Mouse (Mus musculus) splenic B cell, adult 2 months (primary cell): ENCODE data around the gene Gm826.

ENCODE experiments used
- DNase-seq: peaks from one replicate; pipeline ENCODE4 v3.0.0-alpha.2; 2011; ENCODE audit warnings: low read depth, low spot score
- H3K27me3 ChIP-seq: 2 replicates; pipeline ENCODE4 v1.6.1; 2012; ENCODE audit warnings: mild to moderate bottlenecking, low read length, moderate library complexity, mixed read lengths; ENCODE audit not compliant: control insufficient read depth, poor library complexity, insufficient read depth, severe bottlenecking
- H3K36me3 ChIP-seq: 2 replicates; pipeline ENCODE4 v1.6.1; 2012; ENCODE audit warnings: mild to moderate bottlenecking, low read length, moderate library complexity, mixed read lengths; ENCODE audit not compliant: control insufficient read depth, poor library complexity, insufficient read depth, severe bottlenecking

The Gm826 gene

GRCm38 (mm10) chr2:160361442-160362121 is 27.6 kb upstream of the Gm826 start:
- Histone ChIP-seq H3K36me3 (no peaks in the 10 kb centered on the region), H3K27me3 (0 out of 2 replicates have a peak, but pooled peaks cover 2% of the 10 kb centered on the region)
- DNase-seq, result no peak

GRCm38 (mm10) chr2:160360234-160360874 is 26.4 kb upstream of the Gm826 start:
- Histone ChIP-seq H3K27me3 (0 out of 2 replicates have a peak, but pooled peaks cover 2% of the 10 kb centered on the region), H3K36me3 (no peaks in the 10 kb centered on the region)
- DNase-seq, result no peak

- no peak for DNase-seq
- Histone ChIP-seq H3K27me3 (0 out of 2 replicates have a peak, but pooled peaks cover 2% of the 10 kb centered on the region), H3K36me3 (no peaks in the 10 kb centered on the region)
Observed at GRCm38 (mm10) chr2:160358896-160359295, 24.9 kb upstream of the Gm826 start.

- DNase-seq, result no peak
- no peaks in the 10 kb centered on the region for H3K36me3 ChIP-seq
- 0 out of 2 replicates have a peak, but pooled peaks cover 2% of the 10 kb centered on the region for H3K27me3 ChIP-seq
Observed at GRCm38 (mm10) chr2:160357442-160357841, 23.5 kb upstream of the Gm826 start.

- Histone ChIP-seq H3K36me3 (no peaks in the 10 kb centered on the region), H3K27me3 (0 out of 2 replicates have a peak, but pooled peaks cover 2% of the 10 kb centered on the region)
- no peak for DNase-seq
Observed at GRCm38 (mm10) chr2:160356132-160356531, 22.2 kb upstream of the Gm826 start.

- no peak for DNase-seq
- no peaks in the 10 kb centered on the region for H3K27me3 ChIP-seq
- no peaks in the 10 kb centered on the region for H3K36me3 ChIP-seq
Observed at GRCm38 (mm10) chr2:160354319-160354718, 20.4 kb upstream of the Gm826 start.

- no peaks in the 10 kb centered on the region for H3K36me3 ChIP-seq
- no peaks in the 10 kb centered on the region for H3K27me3 ChIP-seq
- no peak for DNase-seq
Observed at GRCm38 (mm10) chr2:160353581-160353980, 19.6 kb upstream of the Gm826 start.

- no peak for DNase-seq
- H3K36me3 ChIP-seq, result no peaks in the 10 kb centered on the region
- no peaks in the 10 kb centered on the region for H3K27me3 ChIP-seq
Observed at GRCm38 (mm10) chr2:160351038-160351574, 17.1 kb upstream of the Gm826 start.

- no peaks in the 10 kb centered on the region for H3K27me3 ChIP-seq
- DNase-seq, result no peak
Observed at GRCm38 (mm10) chr2:160349578-160349977, 15.6 kb upstream of the Gm826 start.

GRCm38 (mm10) chr2:160348796-160349195 is 14.8 kb upstream of the Gm826 start:
- H3K27me3 ChIP-seq, result no peaks in the 10 kb centered on the region
- DNase-seq, result no peak
- H3K36me3 ChIP-seq, result no peaks in the 10 kb centered on the region

More at GRCm38 (mm10) chr2:160349578-160349977, 15.6 kb upstream of the Gm826 start:
- no peaks in the 10 kb centered on the region for H3K36me3 ChIP-seq

- Histone ChIP-seq H3K36me3 (no peaks in the 10 kb centered on the region), H3K27me3 (no peaks in the 10 kb centered on the region)
- DNase-seq, result no peak
Observed at GRCm38 (mm10) chr2:160348072-160348604, 14.2 kb upstream of the Gm826 start.

GRCm38 (mm10) chr2:160345644-160346043 is 11.7 kb upstream of the Gm826 start:
- no peaks in the 10 kb centered on the region for H3K36me3 ChIP-seq
- no peak for DNase-seq
- no peaks in the 10 kb centered on the region for H3K27me3 ChIP-seq

- H3K36me3 ChIP-seq, result no peaks in the 10 kb centered on the region
- no peaks in the 10 kb centered on the region for H3K27me3 ChIP-seq
- DNase-seq, result no peak
Observed at GRCm38 (mm10) chr2:160340121-160340520, 6.2 kb upstream of the Gm826 start.

GRCm38 (mm10) chr2:160339595-160339994 is 5.6 kb upstream of the Gm826 start:
- H3K27me3 ChIP-seq, result no peaks in the 10 kb centered on the region
- H3K36me3 ChIP-seq, result no peaks in the 10 kb centered on the region
- DNase-seq, result no peak

- Histone ChIP-seq H3K27me3 (no peaks in the 10 kb centered on the region), H3K36me3 (no peaks in the 10 kb centered on the region)
- DNase-seq, result no peak
Observed at GRCm38 (mm10) chr2:160336053-160336452, 2.1 kb upstream of the Gm826 start.
